Mouse (Mus musculus) CH12.LX (cell line): ENCODE data around the gene Nemp2.

Source experiments
- CTCF ChIP-seq, 2 experiments: IDR thresholded peaks in 1 of 2; conservative IDR thresholded peaks in 1 of 2; 2 replicates each; pipeline ENCODE4 v1.5.1; 2011 to 2012; ENCODE audit warnings: low read depth in 2 of 2, low read length in 2 of 2, improper control_type of control experiment in 1 of 2, inconsistent platforms in 1 of 2, mild to moderate bottlenecking in 1 of 2, moderate library complexity in 1 of 2
- ZNF384 ChIP-seq: IDR thresholded peaks from 2 replicates; pipeline ENCODE4 v1.6.1; 2012; ENCODE audit warnings: low read depth, low read length, improper control_type of control experiment, inconsistent platforms

GRCm38 (mm10) chr1:52675561-52676551, 45.4 kb downstream of the Nemp2 start:
- TF ChIP-seq CTCF (conservative IDR thresholded peaks at IDR 0.05 in 1 of 2, IDR thresholded peaks at IDR 0.05 in 1 of 2; ENCODE audit: low read depth in 2 of 2, low read length in 2 of 2) (no peak), ZNF384 (no peak)
